ENCODE assay signal across 7 mouse cellular contexts in genomic region chr5:7448001-7448400, GRCm38 (mm10).
"Had no signal": no experiment of that assay in that cellular context is flagged by ENCODE, and none has a peak within 500 bp of the region (broad histone marks: within the 10 kb centered on the region; RNA-seq: fewer than 3 reads in every experiment).

No protein-coding gene starts in this region.

- DNase-seq: kidney, adult 8-10 months; kidney, postnatal 25 days; lung, adult 2 months; lung, postnatal 36 days; midbrain, embryonic 14.5 days; thymus, postnatal 4 days had no signal

- ATAC-seq: lung, postnatal 0 days had no signal
